Mouse (Mus musculus): Measurements from ENCODE around the gene Trim9. TPM values are rescaled to one million over a fixed set of nuclear protein-coding genes. Genes with fewer than 3 reads are reported as not detected.

Trim9 gene
- total RNA-seq, 2 experiments from 2014 or later = 0.34 TPM; not detected in 1

DNA sequence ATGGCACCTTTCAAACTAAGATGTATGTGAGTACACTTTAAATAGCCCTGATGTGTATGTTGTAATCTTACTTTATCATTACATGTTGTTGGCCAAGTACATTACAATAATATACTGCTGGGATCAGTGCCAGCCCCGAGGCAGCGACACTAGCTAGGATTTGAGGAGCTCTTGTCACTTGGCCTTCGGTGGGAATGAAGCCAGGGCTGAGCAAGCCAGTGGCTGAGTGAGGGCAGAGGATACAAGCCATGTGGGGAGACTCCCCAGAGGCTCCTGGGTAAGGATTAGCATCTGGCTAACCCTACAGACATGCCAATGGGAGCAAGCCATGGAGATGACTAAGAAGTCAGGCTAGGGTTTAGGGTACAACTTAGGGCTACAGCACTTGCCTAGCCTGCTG, 18.4 kb downstream of the Trim9 start:
- no peak for ATAC-seq (replicated peaks; ENCODE audit: low FRiP score, poor library complexity, severe bottlenecking)

DNA sequence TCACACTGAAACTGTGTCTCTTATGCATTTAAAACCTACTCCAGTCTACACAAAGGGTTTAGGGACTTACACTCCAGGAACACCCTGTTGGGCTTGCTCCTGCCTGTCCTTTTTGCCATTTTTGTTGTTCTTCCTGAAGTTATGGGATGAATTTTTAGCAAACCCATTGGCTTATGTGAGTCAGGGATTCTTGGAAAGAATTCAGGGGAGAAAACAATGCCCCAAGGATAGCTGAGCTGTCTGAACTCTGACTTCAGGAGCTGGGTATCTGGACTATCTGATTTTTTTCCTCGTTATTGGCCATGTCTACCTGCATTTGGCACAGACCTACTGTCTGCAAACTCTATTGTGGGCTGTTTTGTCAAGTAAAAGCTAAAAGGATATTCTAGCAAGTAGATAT, 20.5 kb downstream of the Trim9 start:
- no peak for ATAC-seq (replicated peaks; ENCODE audit: low FRiP score, poor library complexity, severe bottlenecking)

DNA sequence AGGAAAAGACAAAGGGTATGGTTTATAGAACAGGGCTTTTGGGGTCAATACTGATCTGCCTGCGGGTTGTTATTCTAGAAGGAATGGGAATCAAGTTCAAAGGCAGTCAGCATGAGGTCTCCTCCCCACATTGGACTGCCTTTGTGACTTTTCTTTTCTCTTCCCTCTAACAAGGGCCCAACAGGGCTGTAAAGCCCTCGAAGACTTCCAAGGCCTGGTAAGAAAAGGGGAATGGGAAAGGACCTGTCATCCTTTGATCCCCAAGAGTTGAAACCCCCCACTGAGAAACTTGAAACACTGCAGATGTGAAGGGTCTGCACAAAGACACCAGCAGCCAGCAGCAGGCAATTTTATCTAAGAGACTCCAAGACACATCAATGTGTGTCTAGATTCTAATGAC, 21.0 kb downstream of the Trim9 start:
- ATAC-seq (replicated peaks; ENCODE audit: low FRiP score, poor library complexity, severe bottlenecking) = no peak

DNA sequence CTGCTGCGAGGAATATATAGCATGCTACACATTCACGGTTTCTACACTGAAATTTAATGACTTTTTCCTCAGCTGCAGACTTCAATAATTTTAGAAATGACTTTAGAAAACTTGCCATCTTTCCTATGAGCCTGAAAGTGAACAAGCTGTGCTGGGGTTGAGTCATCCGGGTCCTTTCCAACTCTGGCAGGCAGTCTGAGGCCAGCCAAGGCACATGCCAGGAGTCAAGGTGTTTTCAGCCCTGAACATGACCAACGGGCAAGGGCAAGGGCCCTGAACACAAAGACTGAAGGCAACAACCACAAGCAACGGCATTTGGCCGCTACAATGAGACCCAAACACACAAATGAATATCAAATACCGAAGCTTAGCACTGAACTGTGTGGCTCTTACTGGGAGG, 21.6 kb downstream of the Trim9 start:
- no peak for ATAC-seq (replicated peaks; ENCODE audit: low FRiP score, poor library complexity, severe bottlenecking)

DNA sequence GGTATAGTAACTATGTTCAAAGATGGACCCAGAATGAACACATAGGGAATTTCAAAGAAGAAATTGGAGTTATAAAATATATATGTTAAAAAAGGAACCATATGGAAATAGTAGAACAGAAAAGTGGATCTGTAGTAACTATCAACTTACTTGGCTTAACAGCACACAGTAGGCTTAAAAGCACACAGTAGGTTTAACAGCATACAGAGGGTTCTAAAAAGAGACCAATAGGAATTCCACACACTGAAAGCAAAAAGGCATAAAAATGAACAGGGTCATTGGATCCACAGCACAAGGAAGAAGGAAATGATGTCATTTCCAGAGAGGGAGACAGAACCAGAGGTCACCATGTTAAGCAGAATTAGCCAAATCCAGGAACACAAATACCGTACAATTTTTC, 24.6 kb downstream of the Trim9 start:
- no peak for ATAC-seq (replicated peaks; ENCODE audit: low FRiP score, poor library complexity, severe bottlenecking)

DNA sequence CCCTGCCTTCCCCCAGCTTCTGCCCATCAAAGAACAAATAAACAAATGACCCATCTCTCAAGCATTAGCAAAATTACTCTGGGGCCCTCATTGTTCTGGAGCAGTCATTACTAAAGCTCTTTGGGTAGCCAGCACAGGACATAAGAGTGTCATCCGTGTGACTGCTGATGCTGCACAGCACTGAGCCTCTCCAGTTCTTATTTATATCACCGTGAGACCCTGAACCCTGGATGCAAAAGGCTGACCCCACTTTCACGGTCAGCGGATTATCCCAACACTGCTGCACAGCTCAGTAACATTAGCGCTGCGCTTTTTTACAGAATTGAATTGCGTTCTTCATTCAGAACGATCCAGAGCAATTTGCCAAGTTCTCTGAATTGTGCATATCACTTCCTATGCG, 31.3 kb downstream of the Trim9 start:
- no peak for ATAC-seq (replicated peaks; ENCODE audit: low FRiP score, poor library complexity, severe bottlenecking)

DNA sequence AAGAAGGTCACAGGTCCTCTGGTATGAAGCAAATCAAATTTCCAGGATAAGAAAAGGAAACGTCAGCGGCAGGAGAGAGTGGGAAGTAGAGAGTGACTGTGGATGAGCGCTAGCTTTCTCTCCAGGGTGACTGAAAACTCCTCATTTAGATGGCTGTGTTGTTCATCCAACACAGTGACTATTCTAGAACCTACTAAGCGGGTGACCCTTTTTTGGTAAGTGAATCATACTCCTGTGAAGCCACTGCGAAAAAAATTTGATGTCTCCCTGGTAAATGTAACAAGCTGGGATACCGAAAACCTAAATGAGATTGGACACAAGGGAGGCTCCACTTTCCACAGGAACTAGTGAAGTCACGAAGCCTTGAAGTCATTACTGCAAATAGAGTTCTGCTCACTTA, 39.5 kb downstream of the Trim9 start:
- ATAC-seq (replicated peaks; ENCODE audit: low FRiP score, poor library complexity, severe bottlenecking) = no peak

DNA sequence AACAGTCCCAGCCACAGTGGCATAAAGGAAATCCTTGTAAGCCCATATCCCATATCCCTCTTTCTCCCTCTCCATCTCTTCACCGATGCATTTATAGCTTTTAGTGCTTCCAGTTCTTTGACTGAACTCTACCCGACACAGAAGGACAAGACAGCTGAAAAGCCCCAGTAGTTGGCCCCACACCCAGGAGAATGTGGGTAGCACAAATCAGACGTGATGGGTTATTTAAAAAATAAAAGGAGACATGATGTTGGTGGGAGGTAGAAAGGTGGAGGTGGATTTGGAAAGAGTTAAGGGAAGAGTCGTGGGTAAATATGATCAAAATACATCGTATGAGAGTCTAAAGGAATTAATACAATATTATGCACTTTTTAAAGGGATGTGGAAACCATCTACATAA, 40.4 kb downstream of the Trim9 start:
- ATAC-seq (replicated peaks; ENCODE audit: low FRiP score, poor library complexity, severe bottlenecking) = no peak

DNA sequence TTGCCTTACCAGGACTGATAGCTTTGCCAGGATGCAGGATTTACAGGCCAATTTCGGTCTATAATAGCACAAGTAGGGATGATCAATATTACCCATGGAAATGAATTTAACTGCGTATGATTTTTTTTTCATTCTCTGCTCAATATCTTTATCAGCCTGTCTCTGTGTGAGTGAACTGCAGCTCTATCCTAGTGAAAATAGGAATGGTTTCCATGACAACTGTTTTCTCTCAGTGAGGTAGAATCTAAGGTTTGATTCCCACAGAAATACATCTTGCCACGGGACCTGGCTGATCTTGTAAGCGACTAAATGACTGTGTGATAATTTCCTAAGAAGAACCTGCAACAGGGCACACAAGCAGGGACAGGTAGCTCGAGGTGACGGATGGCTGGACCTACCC, 43.4 kb downstream of the Trim9 start:
- no peak for ATAC-seq (replicated peaks; ENCODE audit: low FRiP score, poor library complexity, severe bottlenecking)

DNA sequence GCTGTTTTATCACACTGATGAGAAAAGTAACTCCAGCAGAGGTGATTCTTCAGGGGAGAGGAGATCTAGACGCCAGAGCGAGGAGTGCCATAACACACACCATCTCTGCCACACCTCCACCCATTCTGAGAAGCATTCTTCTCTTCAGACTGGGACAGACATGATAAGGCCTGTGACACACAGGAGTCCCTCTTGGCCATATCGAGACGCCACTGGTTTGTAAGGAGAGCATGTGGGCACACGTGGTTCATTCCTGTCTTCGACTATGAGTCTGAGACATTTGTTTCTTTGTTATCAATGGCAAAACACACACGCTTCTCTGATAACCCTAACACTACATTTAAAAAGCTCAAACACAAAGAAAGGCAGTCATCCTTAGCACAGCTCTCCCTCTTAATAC, 43.9 kb downstream of the Trim9 start:
- no peak for ATAC-seq (replicated peaks; ENCODE audit: low FRiP score, poor library complexity, severe bottlenecking)

DNA sequence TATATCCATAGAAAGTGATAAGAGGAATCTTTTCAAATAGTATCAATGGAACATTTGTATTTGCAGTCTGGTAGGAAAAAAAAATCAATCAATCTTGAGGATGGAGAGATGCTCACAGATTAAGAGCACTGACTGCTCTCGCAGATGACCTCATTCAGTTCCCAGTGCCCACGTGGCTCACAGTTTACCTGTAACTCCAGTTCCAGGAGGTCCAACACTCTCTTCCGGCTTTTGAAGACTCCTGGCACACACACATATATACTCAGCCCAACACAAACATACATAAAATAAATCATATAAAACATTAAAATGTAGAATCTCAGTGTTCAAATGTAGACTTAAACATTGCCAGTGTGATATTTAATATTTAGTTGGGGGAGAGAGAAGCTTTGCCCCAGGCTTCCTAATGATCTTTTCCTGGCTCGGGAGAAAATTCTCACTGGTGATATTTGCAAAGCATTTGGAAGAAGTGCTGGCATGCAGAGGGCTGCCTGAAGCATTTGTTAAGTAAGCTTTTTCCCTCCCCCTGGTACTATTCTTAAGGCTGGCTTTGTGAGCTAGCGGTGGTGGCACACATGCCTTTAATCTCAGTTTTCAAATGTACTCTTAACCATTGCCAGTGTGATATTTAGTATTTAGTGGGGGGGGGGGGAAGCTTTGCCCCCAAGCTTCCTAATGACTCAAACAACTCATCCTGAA, 45.2 kb downstream of the Trim9 start:
- no peak for ATAC-seq (replicated peaks; ENCODE audit: low FRiP score, poor library complexity, severe bottlenecking)

DNA sequence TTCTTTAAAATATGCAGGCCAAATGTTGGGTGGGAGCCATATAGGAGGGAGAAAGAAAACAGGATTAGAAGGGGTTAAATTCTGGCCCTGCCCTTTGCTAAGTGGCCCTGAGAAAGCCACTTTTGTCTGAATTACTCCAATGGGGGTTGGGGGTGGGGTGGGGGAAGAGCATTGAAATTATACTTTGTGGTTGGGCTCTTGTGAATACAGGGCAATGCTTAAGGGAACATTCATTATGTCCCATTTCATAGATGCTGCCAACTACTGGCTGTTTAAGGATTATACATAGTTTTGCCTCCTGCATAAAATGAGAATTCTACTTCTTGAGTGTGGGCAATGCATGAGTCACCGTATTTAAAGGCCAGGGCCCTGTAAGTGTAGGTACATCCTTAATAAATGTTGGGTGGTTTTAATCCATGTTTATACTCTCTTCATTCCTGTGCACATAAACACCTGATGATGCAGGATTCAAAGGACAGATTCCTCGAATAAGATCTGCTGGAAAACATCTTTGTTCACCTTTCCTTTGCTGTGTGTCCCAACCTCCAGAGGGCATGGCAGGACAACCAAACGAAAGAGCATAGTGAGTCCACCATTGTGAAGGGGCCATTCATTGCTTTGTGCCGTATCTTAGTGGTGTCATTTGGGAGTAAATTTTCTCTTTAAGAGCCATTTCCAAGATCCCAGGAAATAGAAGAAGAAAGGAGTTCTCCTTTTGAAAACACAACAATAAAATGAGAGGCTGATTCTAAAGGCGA, 53.3 kb downstream of the Trim9 start:
- no peak for ATAC-seq (replicated peaks; ENCODE audit: low FRiP score, poor library complexity, severe bottlenecking)

DNA sequence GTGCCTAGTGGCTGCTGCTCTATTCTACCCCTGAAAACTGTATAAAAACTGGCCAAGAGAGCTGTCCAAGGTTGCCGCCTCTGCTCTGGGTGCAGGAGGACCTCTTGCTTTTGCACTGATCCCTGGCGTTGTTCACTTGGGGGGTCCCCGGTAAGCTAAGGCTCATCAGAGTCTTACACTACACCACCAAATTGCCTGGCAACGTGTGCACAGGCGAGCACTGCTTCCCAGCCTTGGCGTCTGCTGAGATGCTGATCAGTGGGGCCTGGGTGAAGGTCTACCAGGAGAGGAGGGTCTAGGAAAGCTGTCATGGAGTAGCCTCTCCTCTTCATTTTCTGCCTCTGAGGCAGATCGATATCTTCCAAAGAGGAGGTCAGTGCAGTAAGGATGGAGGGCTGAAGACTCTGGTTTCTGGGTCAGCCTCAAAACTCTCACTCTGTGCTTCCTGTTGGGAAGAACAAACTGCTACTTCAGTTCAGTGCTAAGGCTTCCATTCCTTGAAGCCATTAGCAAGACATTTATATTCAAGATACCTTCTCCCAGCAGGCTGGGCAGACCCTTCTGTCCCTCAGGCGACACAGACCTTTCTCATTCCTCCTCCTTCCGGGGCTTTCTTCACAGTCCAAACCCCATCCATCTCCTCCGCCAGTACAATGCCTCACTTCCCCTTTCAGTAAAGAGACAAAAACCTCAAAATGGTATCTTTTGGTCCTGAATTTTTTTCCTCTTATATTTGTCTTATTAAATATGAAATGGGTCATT, 54.1 kb downstream of the Trim9 start:
- ATAC-seq (replicated peaks; ENCODE audit: low FRiP score, poor library complexity, severe bottlenecking) = no peak

DNA sequence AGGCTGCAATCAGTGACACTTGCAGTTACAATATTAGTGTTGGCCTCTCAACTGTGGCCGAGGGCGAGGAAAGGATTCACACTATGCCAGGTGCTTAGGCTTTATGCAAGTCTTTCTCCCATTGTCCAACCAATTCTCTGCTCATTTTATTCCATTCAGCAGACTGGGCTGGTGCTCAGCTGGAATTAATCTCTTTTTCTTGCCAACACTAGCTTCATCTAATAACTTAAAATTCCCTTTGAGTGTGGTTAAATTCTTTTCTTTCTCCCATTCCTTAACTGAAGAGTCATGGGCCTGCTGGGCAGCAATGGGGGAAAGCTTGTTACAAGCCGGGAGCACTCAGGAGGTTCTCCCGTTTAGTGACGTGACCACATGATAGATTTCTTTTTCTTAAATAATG, 61.9 kb downstream of the Trim9 start:
- ATAC-seq (replicated peaks; ENCODE audit: low FRiP score, poor library complexity, severe bottlenecking) = no peak

DNA sequence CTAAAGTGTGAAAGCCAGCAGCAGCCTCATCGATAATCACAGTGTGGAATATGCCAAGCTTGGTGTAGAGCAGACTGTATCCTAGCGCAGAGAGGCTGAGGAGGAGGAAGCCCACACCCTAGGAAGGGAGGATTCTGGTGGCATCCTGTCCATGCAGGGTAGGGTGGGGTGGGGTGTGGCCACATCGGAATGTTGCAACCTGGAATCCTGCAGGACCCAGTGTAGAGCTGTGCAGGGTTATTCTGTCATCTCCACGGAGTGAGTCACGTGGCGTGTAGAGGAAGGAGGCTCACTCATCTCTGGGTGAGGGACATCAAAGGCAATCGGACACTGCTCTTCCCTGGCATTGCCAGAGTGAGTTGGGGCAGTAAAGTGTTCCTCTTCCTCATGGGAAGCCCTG, 62.4 kb downstream of the Trim9 start:
- no peak for ATAC-seq (replicated peaks; ENCODE audit: low FRiP score, poor library complexity, severe bottlenecking)

DNA sequence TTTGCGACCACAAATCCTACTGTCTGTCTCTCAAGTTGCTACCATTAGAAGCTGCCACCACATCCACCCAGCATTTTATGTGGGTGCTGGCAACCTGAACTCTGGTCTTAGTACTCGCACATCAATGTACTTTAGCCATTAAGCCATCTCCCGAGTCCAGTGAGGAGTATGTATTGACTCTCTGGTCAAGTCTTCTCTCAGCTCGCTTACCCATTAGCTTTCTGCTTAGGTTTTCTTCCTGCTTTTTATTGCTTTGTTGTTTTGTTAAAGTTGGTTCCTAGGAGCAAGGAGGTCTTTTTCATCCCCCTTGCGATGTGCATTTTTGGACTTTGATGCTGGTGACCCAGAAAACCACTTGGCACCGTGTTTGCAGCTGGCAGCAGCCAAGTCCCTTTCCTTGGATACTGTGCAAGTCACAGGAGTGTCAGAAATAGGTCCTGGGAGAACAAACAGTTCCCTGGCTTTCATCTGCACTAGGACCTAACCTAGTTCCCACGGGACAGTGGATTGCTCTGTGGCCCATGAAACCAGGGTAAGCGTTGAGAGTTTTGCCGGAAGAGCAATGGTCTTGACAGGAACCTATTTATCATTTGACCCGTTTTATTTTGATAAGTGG, 64.2 kb downstream of the Trim9 start:
- no peak for ATAC-seq (replicated peaks; ENCODE audit: low FRiP score, poor library complexity, severe bottlenecking)

DNA sequence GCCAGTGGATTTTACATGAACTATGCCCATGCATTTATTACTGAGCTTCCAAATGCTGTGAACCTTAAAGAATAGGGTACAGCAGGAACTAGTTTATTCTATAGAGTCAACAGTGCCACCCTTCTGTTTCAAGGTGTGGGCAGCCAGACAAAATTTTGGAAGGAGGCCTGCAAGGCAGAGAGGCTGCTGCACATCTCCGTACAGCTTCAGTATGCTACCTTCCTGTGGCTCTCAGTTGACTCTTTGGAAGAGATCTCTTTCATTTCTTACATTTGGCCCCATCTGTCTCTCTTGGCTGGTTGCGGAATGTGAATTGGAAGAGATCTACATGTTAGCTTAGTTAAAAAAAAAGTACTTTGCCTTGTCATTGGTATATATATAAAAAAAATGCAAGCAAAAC, 66.5 kb downstream of the Trim9 start:
- ATAC-seq (replicated peaks; ENCODE audit: low FRiP score, poor library complexity, severe bottlenecking) = no peak

DNA sequence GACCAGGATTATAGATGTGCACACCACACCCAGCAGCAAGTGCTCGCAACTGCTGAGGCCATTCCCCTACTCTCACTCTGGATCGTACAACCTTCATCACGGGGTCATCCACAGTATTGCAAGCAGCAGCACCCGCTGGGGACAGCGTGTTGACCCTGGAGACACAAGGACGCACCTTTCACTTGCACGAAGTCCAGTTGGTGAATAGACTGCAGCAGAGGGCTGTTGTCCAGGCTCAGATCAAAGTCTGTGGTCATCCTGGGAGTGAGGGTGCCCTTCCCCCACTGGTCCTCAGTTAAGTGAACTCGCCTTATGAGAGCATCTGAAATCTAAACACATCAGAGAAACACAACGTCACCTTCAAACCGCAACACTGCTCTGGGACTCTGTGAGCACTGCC, 67.0 kb downstream of the Trim9 start:
- no peak for ATAC-seq (replicated peaks; ENCODE audit: low FRiP score, poor library complexity, severe bottlenecking)

DNA sequence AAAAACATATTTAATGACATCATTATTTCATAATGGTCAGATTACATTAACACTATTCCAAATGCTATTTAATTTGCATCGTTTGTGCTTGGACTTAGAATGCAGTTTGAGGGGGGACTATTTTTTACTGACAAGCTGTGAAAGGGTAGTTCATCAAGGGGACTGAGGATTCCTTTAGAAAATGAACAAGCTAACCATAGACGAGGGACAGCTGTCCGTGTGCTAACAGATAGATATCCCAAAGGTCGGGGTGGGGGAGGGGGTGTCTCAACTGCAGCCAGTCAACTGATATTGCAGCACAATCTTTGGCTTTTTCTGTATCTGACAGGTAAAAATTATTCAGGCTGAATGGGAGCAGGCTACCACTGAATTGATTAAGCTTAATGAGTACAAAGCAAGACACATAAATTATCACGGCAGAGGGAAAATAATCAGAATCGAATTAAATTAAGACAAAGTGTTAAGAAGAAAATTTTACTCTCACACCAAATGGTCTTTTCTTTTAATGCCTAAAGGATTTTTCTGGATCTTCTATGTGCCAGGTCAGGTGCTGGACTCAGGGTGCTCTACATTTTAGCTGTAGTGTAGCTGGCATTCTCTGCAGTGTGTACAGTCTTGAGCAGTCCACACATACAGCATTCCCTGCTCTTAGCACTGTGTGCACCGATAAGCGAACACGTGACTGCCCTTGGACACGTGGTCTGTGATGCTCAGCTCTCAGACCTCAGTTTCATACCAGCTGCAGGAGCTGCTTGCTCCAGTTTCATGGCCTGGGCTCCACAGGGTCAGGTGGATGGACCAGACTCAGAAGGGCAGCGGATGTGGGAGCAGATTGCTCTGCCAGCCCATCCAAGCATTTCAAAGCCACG, 70.1 kb downstream of the Trim9 start:
- no peak for ATAC-seq (replicated peaks; ENCODE audit: low FRiP score, poor library complexity, severe bottlenecking)

DNA sequence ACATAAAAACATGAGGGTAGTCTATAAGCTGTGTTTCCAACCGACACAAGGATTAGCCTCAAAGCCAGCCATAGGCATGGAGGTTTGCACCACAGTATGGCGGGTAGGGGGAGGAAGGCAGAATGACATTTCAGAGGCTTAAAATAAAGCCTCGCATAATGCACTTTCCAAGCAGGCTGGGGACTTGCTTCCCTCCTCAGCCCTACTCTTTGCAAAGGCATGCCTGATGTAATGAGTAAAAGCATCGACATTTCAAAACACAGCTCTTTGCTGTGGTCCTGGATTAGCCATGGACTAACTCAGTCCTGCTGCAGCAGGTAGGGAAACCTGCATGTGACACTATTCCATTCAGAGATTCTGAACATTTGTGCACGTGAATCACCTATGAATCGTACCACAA, 77.7 kb downstream of the Trim9 start:
- no peak for ATAC-seq (replicated peaks; ENCODE audit: low FRiP score, poor library complexity, severe bottlenecking)
